Mouse (Mus musculus) small intestine, adult 2 months (tissue): ENCODE data around the gene Loxl3. TPM values are rescaled to one million over a fixed set of nuclear protein-coding genes. Genes with fewer than 3 reads are reported as not detected.
A peak's percentile ranks its signal among the peaks of the same experiment; 100 is the strongest.

Source experiments
- H3K27ac ChIP-seq: fragments of 200-500 bp; 2 replicates; pipeline ENCODE4 v1.5.1; 2012; ENCODE audit warnings: low read depth, low read length, control low read depth, inconsistent platforms; ENCODE audit not compliant: insufficient read depth
- H3K27me3 ChIP-seq: fragments of 200-500 bp; 2 replicates; pipeline ENCODE4 v1.6.1; 2012; ENCODE audit warnings: mild to moderate bottlenecking, moderate library complexity, low read length, inconsistent platforms; ENCODE audit not compliant: control insufficient read depth, insufficient read depth
- H3K36me3 ChIP-seq: fragments of 200-500 bp; 2 replicates; pipeline ENCODE4 v1.6.1; 2012; ENCODE audit warnings: mild to moderate bottlenecking, low read length, control low read depth, inconsistent platforms; ENCODE audit not compliant: control insufficient read depth, insufficient read depth
- H3K4me1 ChIP-seq: fragments of 200-500 bp; 2 replicates; pipeline ENCODE4 v1.6.1; 2012; ENCODE audit warnings: low read length, inconsistent platforms, mixed read lengths; ENCODE audit not compliant: control insufficient read depth, insufficient read depth, insufficient read length
- H3K4me3 ChIP-seq: fragments of 200-500 bp; 2 replicates; pipeline ENCODE4 v1.5.1; 2012; ENCODE audit warnings: low read depth, mild to moderate bottlenecking, control low read depth, inconsistent platforms, low read length, moderate library complexity
- CTCF ChIP-seq: fragments of 200-500 bp; IDR thresholded peaks from 2 replicates; pipeline ENCODE4 v1.5.1; 2012; ENCODE audit warnings: low read depth, mild to moderate bottlenecking, control low read depth, inconsistent platforms, low read length, moderate library complexity, mixed read lengths; ENCODE audit not compliant: insufficient replicate concordance, insufficient read length; ENCODE audit errors: extremely low read depth
- POLR2A ChIP-seq: fragments of 200-500 bp; IDR thresholded peaks from 2 replicates; pipeline ENCODE4 v1.6.1; 2012; ENCODE audit warnings: low read depth, mild to moderate bottlenecking, control low read depth, inconsistent platforms, low read length, moderate library complexity
- WGBS: fragments of 180-500 bp; shearing (Covaris S2); methylation state at CpG from one replicate; pipeline ENCODE4 v1.1.7; 2018; 5-methylcytosine and 5-hydroxymethylcytosine counted together
- polyA plus RNA-seq: library from polyadenylated mRNA; depleted of rRNA; stranded (reverse); fragments of >200 nt; gene quantifications from 2 replicates; pipeline ENCODE4 v1.2.3, GENCODE M21; 2012

The Loxl3 gene
- polyA plus RNA-seq, 1 experiment: 2.5 TPM

DNA sequence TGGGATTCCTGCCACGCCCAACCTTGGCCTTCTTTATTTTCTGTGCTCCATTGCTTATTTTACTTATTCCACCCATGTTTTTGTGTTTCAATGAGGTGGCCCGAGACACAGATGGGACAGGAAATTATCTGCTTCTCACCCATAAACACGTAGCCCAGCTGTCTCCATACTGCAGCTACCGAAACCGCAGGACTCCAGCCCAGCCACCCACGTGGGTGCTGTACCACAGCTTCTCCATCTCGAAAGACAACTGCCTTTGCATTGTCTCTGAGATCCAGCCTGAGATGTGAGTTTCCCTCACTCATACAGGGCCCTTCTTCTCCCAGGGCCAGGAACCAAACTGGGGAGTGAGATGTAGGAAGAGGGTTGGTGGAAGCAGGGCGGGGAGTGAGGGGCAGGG is 32.0 kb downstream of the Loxl3 start:
- TF ChIP-seq POLR2A: no peak
- no peak for TF ChIP-seq CTCF
- H3K27me3 ChIP-seq: peaks cover 43% of the 10 kb centered on the region
- peaks cover 8% of the 10 kb centered on the region; the same call in 1 of the 2 replicates for H3K36me3 ChIP-seq
- 68% methylated on average over 8 of the region's 8 CpGs for WGBS
- peaks cover 18% of the 10 kb centered on the region for H3K4me1 ChIP-seq
- no peak overlapping the region for H3K4me3 ChIP-seq
- H3K27ac ChIP-seq: no peak overlapping the region

DNA sequence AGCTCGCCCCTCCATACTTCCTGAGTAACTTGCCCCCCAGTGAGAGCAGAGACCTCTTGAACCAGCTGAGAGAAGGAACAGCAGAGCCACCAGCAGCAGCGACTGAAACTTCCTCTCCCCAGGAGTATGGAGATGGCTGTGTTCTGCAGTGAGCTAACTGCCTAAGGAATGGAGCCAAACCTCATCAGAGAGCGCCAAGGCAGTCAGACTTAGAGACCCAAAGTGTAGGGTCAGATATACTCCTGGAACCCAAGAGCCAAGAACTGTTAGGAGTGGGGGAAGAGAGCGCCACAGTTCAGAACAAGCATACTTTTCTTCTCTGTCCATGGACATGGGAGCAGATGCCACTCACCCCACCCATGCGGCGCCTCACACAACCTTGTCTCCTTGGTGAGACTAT is 32.5 kb downstream of the Loxl3 start:
- Histone ChIP-seq H3K36me3 (peaks cover 8% of the 10 kb centered on the region; the same call in 1 of the 2 replicates), H3K27me3 (peaks cover 47% of the 10 kb centered on the region), H3K4me1 (peaks cover 22% of the 10 kb centered on the region), H3K27ac (no peak overlapping the region), H3K4me3 (no peak overlapping the region)
- no peak for TF ChIP-seq CTCF
- TF ChIP-seq POLR2A: no peak
- WGBS: 77% methylated on average over 6 of the region's 6 CpGs

DNA sequence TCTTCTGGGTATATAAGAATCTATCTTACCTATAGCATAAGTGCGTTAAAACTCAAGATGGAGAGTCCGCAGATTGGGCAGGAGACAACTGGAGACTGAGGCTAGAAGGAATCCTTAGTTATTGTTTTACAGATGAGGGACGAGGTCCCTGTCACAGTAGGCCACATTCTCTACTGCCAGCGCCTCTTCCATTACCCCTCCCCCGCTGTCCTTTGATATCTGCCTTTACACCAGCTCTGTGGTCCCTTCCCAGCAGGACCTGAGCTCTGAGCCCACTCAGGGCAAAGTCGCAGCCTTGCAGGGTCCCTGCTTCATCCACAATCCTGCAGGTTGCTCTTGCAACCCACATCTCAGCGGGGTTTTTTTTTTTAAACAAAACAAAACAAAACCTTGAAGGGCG is 34.2 kb downstream of the Loxl3 start:
- Histone ChIP-seq H3K27me3 (peaks cover 62% of the 10 kb centered on the region), H3K4me3 (peak overlapping the region; percentile 41), H3K36me3 (peaks cover 7% of the 10 kb centered on the region; the same call in 1 of the 2 replicates), H3K4me1 (peaks cover 22% of the 10 kb centered on the region), H3K27ac (no peak overlapping the region)
- 31% methylated on average over 8 of the region's 8 CpGs for WGBS
- TF ChIP-seq CTCF (no peak), POLR2A (no peak)

DNA sequence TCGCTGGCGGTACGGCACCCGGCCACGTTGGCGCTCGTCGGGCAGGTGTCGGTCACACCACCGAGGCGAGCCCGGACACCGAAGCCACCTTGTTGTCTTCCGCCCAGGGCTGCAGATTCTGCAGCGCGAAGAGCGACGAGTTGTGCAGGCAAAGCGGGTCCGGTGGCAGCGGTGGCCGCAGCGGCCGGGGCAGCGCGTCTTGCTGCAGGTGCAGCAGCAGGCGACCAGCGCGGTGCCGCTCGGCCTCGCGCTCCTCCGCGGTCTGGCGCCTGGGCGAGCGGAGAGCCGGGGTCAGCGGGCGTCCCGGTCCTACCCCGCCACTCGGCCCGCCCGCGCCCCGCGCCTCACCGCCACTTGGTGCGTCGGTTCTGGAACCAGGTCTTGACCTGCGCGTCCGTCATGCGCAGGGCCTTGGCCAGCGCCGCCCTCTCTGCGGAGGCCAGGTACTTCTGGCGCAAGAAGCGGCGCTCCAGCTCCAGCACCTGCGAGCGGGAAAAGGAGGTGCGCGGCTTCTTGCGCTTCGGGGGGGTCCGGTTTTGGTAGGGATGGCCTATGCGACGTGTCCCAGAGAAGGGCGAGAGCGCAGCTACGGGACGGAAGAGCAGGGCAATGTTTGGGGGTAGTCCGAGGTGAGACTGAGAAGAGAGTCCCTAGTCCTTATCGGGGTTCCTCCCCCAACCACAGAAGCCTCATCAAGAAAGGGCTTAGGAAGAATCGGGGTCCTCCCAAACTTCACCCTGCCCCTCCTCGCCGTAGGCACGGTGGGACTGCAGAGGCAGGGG is 34.9 kb downstream of the Loxl3 start:
- H3K27ac ChIP-seq: no peak overlapping the region
- H3K4me1 ChIP-seq: peaks cover 22% of the 10 kb centered on the region
- peaks cover 7% of the 10 kb centered on the region; the same call in 1 of the 2 replicates for H3K36me3 ChIP-seq
- 2% methylated on average over 81 of the region's 81 CpGs for WGBS
- peak overlapping the region; percentile 41 for H3K4me3 ChIP-seq
- TF ChIP-seq CTCF (no peak), POLR2A (no peak; the same call in 1 of the 2 replicates)
- H3K27me3 ChIP-seq: peaks cover 62% of the 10 kb centered on the region

DNA sequence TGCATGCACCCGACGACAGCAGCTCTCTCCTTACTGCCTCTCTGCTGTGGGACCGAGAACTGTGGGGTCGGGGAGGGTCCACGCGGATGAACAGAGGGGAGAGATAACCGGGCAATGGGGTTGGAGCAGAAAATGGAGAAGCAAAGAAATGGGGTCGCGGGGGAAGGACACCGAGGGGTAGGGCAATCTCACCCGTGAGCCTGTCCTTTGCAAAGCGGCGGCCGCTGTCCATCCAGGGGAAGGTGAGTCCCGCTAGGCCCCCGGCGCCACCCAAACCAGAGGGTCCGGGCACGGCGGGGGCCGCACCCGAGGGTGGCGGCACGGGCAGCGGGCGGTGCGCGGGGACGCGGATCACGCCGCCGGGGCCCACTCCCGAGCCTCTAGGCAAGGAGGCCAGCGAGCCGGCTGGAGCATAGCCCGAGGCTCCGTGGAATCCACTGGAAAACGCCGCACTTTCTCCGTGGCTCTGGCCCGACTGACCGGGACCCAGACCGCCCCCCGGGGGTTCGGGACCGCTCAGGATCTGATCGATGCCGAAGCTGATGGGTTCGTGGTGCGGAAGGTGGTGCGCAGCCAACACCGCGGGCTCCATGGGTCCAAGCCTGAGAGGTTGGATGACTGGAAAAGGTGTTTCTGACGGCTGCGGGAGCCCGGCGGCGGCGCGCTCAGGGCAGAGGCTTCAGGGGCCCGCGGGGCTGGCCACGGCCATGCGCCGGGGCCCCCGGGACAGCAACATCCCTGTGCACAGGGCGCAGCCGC is 35.7 kb downstream of the Loxl3 start:
- Histone ChIP-seq H3K27ac (no peak overlapping the region), H3K4me3 (peak overlapping the region; percentile 41), H3K4me1 (peaks cover 22% of the 10 kb centered on the region), H3K27me3 (peaks cover 62% of the 10 kb centered on the region), H3K36me3 (peaks cover 7% of the 10 kb centered on the region; the same call in 1 of the 2 replicates)
- 3% methylated on average over 69 of the region's 69 CpGs for WGBS
- TF ChIP-seq CTCF (no peak), POLR2A (no peak)

DNA sequence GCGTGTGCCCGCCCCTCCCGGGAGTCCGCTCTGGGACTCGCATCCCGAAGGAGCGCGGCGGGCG is 36.1 kb downstream of the Loxl3 start, which contains the start of gene Tlx2:
Tlx2 (minus strand) TSS at position 47 of the 64 bp plus-strand sequence.
- Histone ChIP-seq H3K4me3 (peak within 1 kb of the TSS; percentile 41), H3K36me3 (peaks cover 7% of the 10 kb centered on the region; the same call in 1 of the 2 replicates), H3K27ac (no peak within 1 kb of the TSS), H3K4me1 (peaks cover 22% of the 10 kb centered on the region), H3K27me3 (peaks cover 58% of the 10 kb centered on the region)
- TF ChIP-seq POLR2A: no peak
- no peak for TF ChIP-seq CTCF
- 2% methylated on average over 10 of the region's 10 CpGs for WGBS

DNA sequence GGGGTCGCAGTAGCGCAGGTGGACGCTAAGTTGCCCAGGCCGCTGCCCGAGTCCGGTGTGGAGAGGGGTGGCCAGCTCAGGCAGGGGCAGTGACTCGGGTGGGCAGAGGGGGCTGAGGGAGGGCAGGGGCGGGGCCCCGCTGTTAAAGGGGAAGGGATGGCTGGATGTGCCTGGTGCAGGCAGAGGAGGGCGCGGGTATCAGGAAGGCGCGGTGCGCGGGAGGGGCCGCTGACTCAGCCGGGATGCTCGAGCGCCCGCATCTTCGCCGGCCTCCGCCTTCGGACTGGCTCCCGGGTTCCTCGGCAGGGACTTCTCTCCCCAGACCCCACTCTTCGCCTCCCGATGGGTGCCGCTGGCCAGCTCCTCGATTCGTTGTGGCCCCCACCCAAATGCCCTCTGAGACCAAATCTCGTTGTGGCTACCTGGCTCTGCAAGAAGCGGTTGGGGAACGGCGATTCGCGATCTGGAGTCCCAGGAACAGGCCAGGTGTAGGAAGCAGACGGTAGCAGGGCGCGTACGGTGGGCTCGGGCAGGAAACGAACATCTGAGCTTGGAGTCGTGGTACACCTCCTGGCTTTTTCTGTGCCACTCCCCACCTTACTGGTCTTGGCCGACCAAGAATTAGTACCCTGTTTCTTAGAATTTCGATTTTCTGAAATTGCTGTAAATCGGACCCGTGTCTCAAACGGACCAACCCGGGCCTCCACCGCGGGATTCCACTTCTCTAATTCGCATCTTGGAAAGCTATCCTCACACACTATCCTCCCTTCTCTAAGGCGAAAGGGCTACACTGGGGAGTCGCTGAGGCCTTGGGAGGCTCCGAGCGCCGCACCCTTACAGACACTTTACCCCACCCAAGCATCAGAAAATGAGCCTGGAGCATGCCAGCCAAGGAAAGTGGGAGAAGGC is 36.6 kb downstream of the Loxl3 start:
- WGBS: 2% methylated on average over 58 of the region's 58 CpGs
- Histone ChIP-seq H3K4me1 (peaks cover 22% of the 10 kb centered on the region), H3K27ac (no peak overlapping the region), H3K36me3 (peaks cover 5% of the 10 kb centered on the region; the same call in 1 of the 2 replicates), H3K27me3 (peaks cover 56% of the 10 kb centered on the region), H3K4me3 (peak overlapping the region; percentile 31; the same call in 1 of the 2 replicates)
- TF ChIP-seq CTCF: no peak
- no peak for TF ChIP-seq POLR2A
